ENCODE assay signal across 8 mouse cellular contexts in genomic region chr11:89243370-89243769, GRCm38 (mm10). TPM values are rescaled to one million over a fixed set of nuclear protein-coding genes. Genes with fewer than 3 reads are reported as not detected.
DNase-seq lines count a peak whose midpoint lies in the region; ATAC-seq and TF ChIP-seq lines count a peak whose summit lies in the region.

No protein-coding gene starts in this region.

- H3K4me1 ChIP-seq in heart, postnatal 0 days (ENCODE audit: control insufficient read depth, insufficient read depth), result no peaks in the 10 kb centered on the region
- H3K4me1 ChIP-seq in heart, embryonic 12.5 days (replicated peaks), result no peaks in the 10 kb centered on the region
- no peaks in the 10 kb centered on the region for H3K4me1 ChIP-seq in testis, adult 2 months (ENCODE audit: control insufficient read depth, insufficient read depth, low read length)

- no peaks in the 10 kb centered on the region for H3K9me3 ChIP-seq in heart, postnatal 0 days (replicated peaks; ENCODE audit: control insufficient read depth, low read length)
- H3K9me3 ChIP-seq in heart, embryonic 12.5 days (replicated peaks), result 0 out of 2 replicates have a peak, but pooled peaks cover 3% of the 10 kb centered on the region

- TF ChIP-seq POLR2A in testis, adult 2 months (IDR thresholded peaks at IDR 0.05; ENCODE audit: control insufficient read depth, low read depth, low read length), result no peak

- no peak for TF ChIP-seq EP300 in heart, postnatal 0 days (IDR thresholded peaks at IDR 0.05; ENCODE audit: low read depth)

- no peaks in the 10 kb centered on the region for H3K27me3 ChIP-seq in heart, postnatal 0 days (ENCODE audit: control insufficient read depth, insufficient read depth, low read length)
- no peaks in the 10 kb centered on the region for H3K27me3 ChIP-seq in heart, embryonic 12.5 days (replicated peaks)
- no peaks in the 10 kb centered on the region for H3K27me3 ChIP-seq in testis, adult 2 months (ENCODE audit: control insufficient read depth, insufficient read depth, low read length)

- no peak overlapping the region for H3K27ac ChIP-seq in heart, postnatal 0 days (ENCODE audit: low read depth)
- no peak overlapping the region for H3K27ac ChIP-seq in heart, embryonic 12.5 days (ENCODE audit: poor library complexity, severe bottlenecking)
- H3K27ac ChIP-seq in testis, adult 2 months (ENCODE audit: control insufficient read depth, insufficient read depth, low read depth, low read length), result no peak overlapping the region

- peak; percentile 59 for TF ChIP-seq CTCF in heart, postnatal 0 days (IDR thresholded peaks at IDR 0.05; ENCODE audit: low read depth)
- peak; percentile 55; the same call in 1 of the 2 replicates for TF ChIP-seq CTCF in testis, adult 2 months (IDR thresholded peaks at IDR 0.05; ENCODE audit: control insufficient read depth, insufficient read depth, insufficient replicate concordance, low read depth, low read length)

- peak; percentile 23 for DNase-seq in heart, postnatal 0 days (ENCODE audit: low spot score)
- DNase-seq in testis, postnatal 14 days (ENCODE audit: low spot score), result no peak
- peak; percentile 57 for DNase-seq in forelimb bud, embryonic 11.5 days (ENCODE audit: low read depth, low spot score)

- 0 out of 2 replicates have a peak, but pooled peaks have one; percentile 39 for ATAC-seq in heart, postnatal 0 days (ENCODE audit: insufficient read depth, low read depth)
- no peak for ATAC-seq in heart, embryonic 12.5 days (ENCODE audit: insufficient number of reproducible peaks, low FRiP score)
- ATAC-seq in megakaryocyte-erythroid progenitor cell, adult 5-6 weeks (replicated peaks; ENCODE audit: low FRiP score, low TSS enrichment, poor library complexity, severe bottlenecking), result 0 out of 2 replicates have a peak, but pooled peaks have one; percentile 44
- no peak for ATAC-seq in cerebellum, adult (ENCODE audit: insufficient number of reproducible peaks, low FRiP score, low TSS enrichment)
- no peak for ATAC-seq in megakaryocyte progenitor cell, adult 5-6 weeks (replicated peaks; ENCODE audit: poor library complexity)

- H3K36me3 ChIP-seq in heart, postnatal 0 days (replicated peaks; ENCODE audit: control insufficient read depth, insufficient read depth, low read length), result no peaks in the 10 kb centered on the region
- H3K36me3 ChIP-seq in heart, embryonic 12.5 days, result no peaks in the 10 kb centered on the region
- H3K36me3 ChIP-seq in testis, adult 2 months (ENCODE audit: control insufficient read depth, insufficient read depth, low read length), result no peaks in the 10 kb centered on the region

- no peak overlapping the region for H3K4me2 ChIP-seq in heart, postnatal 0 days (ENCODE audit: low read depth, low read length)
- H3K4me2 ChIP-seq in heart, embryonic 12.5 days, result no peak overlapping the region

- no peak overlapping the region for H3K9ac ChIP-seq in heart, postnatal 0 days (replicated peaks; ENCODE audit: low read depth, low read length)
- H3K9ac ChIP-seq in heart, embryonic 12.5 days, result no peak overlapping the region

- H3K4me3 ChIP-seq in heart, postnatal 0 days (ENCODE audit: low read depth, low read length), result no peak overlapping the region
- H3K4me3 ChIP-seq in heart, embryonic 12.5 days, result no peak overlapping the region
- no peak overlapping the region for H3K4me3 ChIP-seq in testis, adult 2 months (ENCODE audit: control insufficient read depth, low read depth, low read length)

- WGBS in heart, postnatal 0 days, result 29% methylated on average over 3 of the region's 3 CpGs
- 17% methylated on average over 3 of the region's 3 CpGs for WGBS in heart, embryonic 12.5 days

RNA-seq across cellular contexts. Expression of gene Nog, which starts 58.8 kb away (rescaled TPM):
- total RNA-seq in heart, postnatal 0 days (2014; rRNA removed; ENCODE audit: low replicate concordance), result 0.85 TPM in 1 of 2 replicates, not detected in the other
- 0.14 TPM in 1 of 2 replicates, not detected in the other for polyA plus RNA-seq in heart, postnatal 0 days (2015; fragmentation: Nextera tagmentation; extraction: Ambion mirVana)
- polyA plus RNA-seq in heart, embryonic 12.5 days (2016; fragmentation: Nextera tagmentation; extraction: Ambion mirVana), result 1.1 and 1.7 TPM in 2 replicates
- polyA plus RNA-seq in testis, adult 2 months (2012; rRNA removed), result 0.11 TPM in 1 of 2 replicates, not detected in the other
- not detected in 2 replicates for total RNA-seq in megakaryocyte-erythroid progenitor cell, adult 5-6 weeks (2014; fragmentation: Nextera tagmentation)
- total RNA-seq in megakaryocyte-erythroid progenitor cell, adult 5-6 weeks (2017), result not detected in 2 replicates
- not detected in 2 replicates for total RNA-seq in megakaryocyte progenitor cell, adult 5-6 weeks (2015)
- not detected in 2 replicates for total RNA-seq in megakaryocyte progenitor cell, adult 5-6 weeks (2017)

Comparison
In these comparisons a context has a peak if more than half of its experiments do, and no peak if none do; other contexts are left out.
1. ATAC-seq: peak in heart, postnatal 0 days (single experiment) and megakaryocyte-erythroid progenitor cell, adult 5-6 weeks (single experiment); none in heart, embryonic 12.5 days (single experiment), cerebellum, adult (single experiment) and megakaryocyte progenitor cell, adult 5-6 weeks (single experiment).